Mouse (Mus musculus): ENCODE measurements around the gene Ppm1h.

- no peak for TF ChIP-seq CTCF (IDR thresholded peaks at IDR 0.05; ENCODE audit: low read depth)
- TF ChIP-seq EP300 (IDR thresholded peaks at IDR 0.05; ENCODE audit: low read depth) = no peak
These were observed 38.7 kb upstream of the Ppm1h start for GRCm38 (mm10) chr10:122639879-122640278.
